Mouse (Mus musculus): ENCODE data around the gene Adam3. TPM values are rescaled to one million over a fixed set of nuclear protein-coding genes. Genes with fewer than 3 reads are reported as not detected.

Adam3 gene
- 0.18 TPM for polyA plus RNA-seq (2012; fragmentation: generic; extraction: Trizol)

DNA sequence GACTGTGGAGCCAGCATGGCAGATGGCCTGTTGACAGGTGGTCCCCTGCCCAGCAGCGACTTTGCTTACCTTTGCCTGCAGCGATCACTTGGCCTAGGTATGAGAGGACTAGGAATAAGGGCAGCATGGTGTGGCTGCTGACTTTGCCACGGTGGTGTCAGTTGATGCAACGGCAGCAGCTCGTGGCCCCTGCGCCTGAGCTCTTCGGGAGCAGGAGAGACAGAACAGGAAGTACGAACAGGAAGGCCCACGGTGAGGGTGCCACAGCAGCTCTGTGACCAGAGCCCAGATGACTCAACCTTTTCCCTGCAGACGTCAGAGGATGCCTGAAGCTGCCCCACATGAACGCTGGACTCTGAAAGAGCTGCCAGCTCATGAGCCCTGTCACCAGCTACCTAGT, at the start of gene Adam3:
Adam3 (minus strand) TSS at position 223 of the 400 bp plus-strand sequence.
- Histone ChIP-seq H3ac (ENCODE audit: control insufficient read depth, insufficient read length) (no peak within 1 kb of the TSS), H3K36me3 (ENCODE audit: control insufficient read depth, insufficient read depth) (no peaks in the 10 kb centered on the region), H3K4me3 (no peak within 1 kb of the TSS), H3K4me2 (ENCODE audit: low read depth) (no peak within 1 kb of the TSS), H3K27me3 (ENCODE audit: control insufficient read depth, insufficient read depth, insufficient read length) (no peaks in the 10 kb centered on the region), H3K79me2 (ENCODE audit: control insufficient read depth, insufficient read depth) (no peaks in the 10 kb centered on the region)
- TF ChIP-seq MYOD1 (IDR thresholded peaks at IDR 0.05; ENCODE audit: control insufficient read depth in 1 of 3, insufficient read length in 2 of 3, low read depth in 2 of 3) (no peak), POLR2A (IDR thresholded peaks at IDR 0.05; ENCODE audit: insufficient read length, low read depth) (no peak), TCF3 (IDR thresholded peaks at IDR 0.05; ENCODE audit: insufficient read length, low read depth) (no peak), CEBPB (IDR thresholded peaks at IDR 0.05; ENCODE audit: insufficient read depth, poor library complexity, severe bottlenecking) (no peak), SRF (IDR thresholded peaks at IDR 0.05; ENCODE audit: control insufficient read depth, insufficient read length, low read depth) (no peak), MYOG (IDR thresholded peaks at IDR 0.05; ENCODE audit: control insufficient read depth in 1 of 3, insufficient read depth in 1 of 3, insufficient read length in 2 of 3, low read depth in 2 of 3) (no peak), POLR2AphosphoS2 (IDR thresholded peaks at IDR 0.05; ENCODE audit: insufficient read length, low read depth) (no peak), MAX (IDR thresholded peaks at IDR 0.05; ENCODE audit: low read depth) (no peak)

- TF ChIP-seq TCF3 (IDR thresholded peaks at IDR 0.05; ENCODE audit: insufficient read length, low read depth) (no peak), CEBPB (IDR thresholded peaks at IDR 0.05; ENCODE audit: insufficient read depth, poor library complexity, severe bottlenecking) (no peak), REST (IDR thresholded peaks at IDR 0.05; ENCODE audit: insufficient read depth, insufficient read length) (no peak), TCF12 (IDR thresholded peaks at IDR 0.05; ENCODE audit: insufficient read depth, poor library complexity, severe bottlenecking) (no peak), POLR2A (IDR thresholded peaks at IDR 0.05; ENCODE audit: insufficient read length, low read depth) (no peak), MYOD1 (IDR thresholded peaks at IDR 0.05; ENCODE audit: control insufficient read depth in 1 of 3, insufficient read length in 2 of 3, low read depth in 2 of 3) (no peak), POLR2AphosphoS2 (IDR thresholded peaks at IDR 0.05; ENCODE audit: insufficient read length, low read depth) (no peak), SRF (IDR thresholded peaks at IDR 0.05; ENCODE audit: control insufficient read depth, insufficient read length, low read depth) (no peak), E2F4 (IDR thresholded peaks at IDR 0.05; ENCODE audit: insufficient read depth) (no peak), MAX (IDR thresholded peaks at IDR 0.05; ENCODE audit: low read depth) (no peak), MYOG (IDR thresholded peaks at IDR 0.05; ENCODE audit: control insufficient read depth in 1 of 3, insufficient read depth in 1 of 3, insufficient read length in 2 of 3, low read depth in 2 of 3) (no peak), USF1 (IDR thresholded peaks at IDR 0.05; ENCODE audit: low read depth) (no peak)
- Histone ChIP-seq H3K36me3 (ENCODE audit: control insufficient read depth, insufficient read depth) (no peaks in the 10 kb centered on the region), H3ac (ENCODE audit: control insufficient read depth, insufficient read length) (no peak overlapping the region), H3K79me2 (ENCODE audit: control insufficient read depth, insufficient read depth) (no peaks in the 10 kb centered on the region), H3K4me3 (no peak overlapping the region), H3K27me3 (ENCODE audit: control insufficient read depth, insufficient read depth, insufficient read length) (no peaks in the 10 kb centered on the region), H3K4me2 (ENCODE audit: low read depth) (no peak overlapping the region)
Observed at GRCm38 (mm10) chr8:24724886-24725626, 596 bp downstream of the Adam3 start.

Other genes with a start within 250 kb of the Adam3 start
- gene Adam5, start 98.5 kb upstream of the Adam3 start, polyA plus RNA-seq (2012; fragmentation: generic; extraction: Trizol), result 0.01 TPM

All from myocyte (in vitro differentiated cells).